Mouse (Mus musculus): Measurements from ENCODE around the gene Gabrb1. TPM values are rescaled to one million over a fixed set of nuclear protein-coding genes. Genes with fewer than 3 reads are reported as not detected.
"Not testable (repeated sequence)": the region's sequence is repeated elsewhere in the genome, so short reads cannot be mapped to it uniquely, and the experiment has no call there.

Gabrb1 gene
- polyA plus RNA-seq, 2 experiments from 2014 or later: 0.09 TPM; not detected in 1

GRCm38 (mm10) chr5:72043226-72044151 lies 385.6 kb downstream of the Gabrb1 start:
- no peak for ATAC-seq

GRCm38 (mm10) chr5:72046261-72046660 lies 388.3 kb downstream of the Gabrb1 start:
- no peak for ATAC-seq

GRCm38 (mm10) chr5:72064079-72064478 lies 406.2 kb downstream of the Gabrb1 start:
- ATAC-seq: no peak

GRCm38 (mm10) chr5:72068826-72069225 lies 410.9 kb downstream of the Gabrb1 start:
- ATAC-seq: no peak

- ATAC-seq: not testable (repeated sequence)
Observed at GRCm38 (mm10) chr5:72069398-72069797, 411.5 kb downstream of the Gabrb1 start.

- no peak for ATAC-seq
Observed at GRCm38 (mm10) chr5:72076781-72077180, 418.9 kb downstream of the Gabrb1 start.

GRCm38 (mm10) chr5:72086518-72086917 lies 428.6 kb downstream of the Gabrb1 start:
- ATAC-seq: no peak

GRCm38 (mm10) chr5:72094582-72094981 lies 436.7 kb downstream of the Gabrb1 start:
- no peak for ATAC-seq

GRCm38 (mm10) chr5:72095015-72095414 lies 437.1 kb downstream of the Gabrb1 start:
- no peak for ATAC-seq

GRCm38 (mm10) chr5:72104274-72104921 lies 446.5 kb downstream of the Gabrb1 start:
- peak; percentile 64 for ATAC-seq

GRCm38 (mm10) chr5:72122414-72123037 lies 464.6 kb downstream of the Gabrb1 start:
- no peak for ATAC-seq

GRCm38 (mm10) chr5:72126681-72127080 lies 468.8 kb downstream of the Gabrb1 start:
- ATAC-seq: no peak

GRCm38 (mm10) chr5:72133906-72134305 lies 476.0 kb downstream of the Gabrb1 start:
- ATAC-seq: no peak

GRCm38 (mm10) chr5:72138256-72138655 lies 480.3 kb downstream of the Gabrb1 start:
- ATAC-seq: no peak

GRCm38 (mm10) chr5:72139619-72140018 lies 481.7 kb downstream of the Gabrb1 start:
- ATAC-seq: no peak

- ATAC-seq: no peak
Observed at GRCm38 (mm10) chr5:72148679-72149078, 490.8 kb downstream of the Gabrb1 start.

- ATAC-seq: no peak
Observed at GRCm38 (mm10) chr5:72150870-72151269, 493.0 kb downstream of the Gabrb1 start.

GRCm38 (mm10) chr5:72155686-72156085 lies 497.8 kb downstream of the Gabrb1 start:
- not testable (repeated sequence) for ATAC-seq

- ATAC-seq: no peak
Observed at GRCm38 (mm10) chr5:72156598-72156997, 498.7 kb downstream of the Gabrb1 start.

- ATAC-seq: no peak
Observed at GRCm38 (mm10) chr5:72158667-72159066, 500.8 kb downstream of the Gabrb1 start.

- ATAC-seq: peak; percentile 59
Observed at GRCm38 (mm10) chr5:72159537-72159936, 501.6 kb downstream of the Gabrb1 start.

- peak; percentile 81 for ATAC-seq
Observed at GRCm38 (mm10) chr5:72160781-72161485, 503.0 kb downstream of the Gabrb1 start.

- ATAC-seq: no peak
Observed at GRCm38 (mm10) chr5:72162855-72163254, 504.9 kb downstream of the Gabrb1 start.
